Mouse (Mus musculus) ES-E14 (cell line): ENCODE results near the gene Tanc2.

Experiments
- CHD2 ChIP-seq: IDR thresholded peaks from 2 replicates; pipeline ENCODE4 v1.6.1; 2014; ENCODE audit warnings: mild to moderate bottlenecking, low read depth, low read length, inconsistent platforms
- HCFC1 ChIP-seq: IDR thresholded peaks from 2 replicates; pipeline ENCODE4 v1.6.1; 2012; ENCODE audit warnings: low read length, inconsistent platforms, borderline replicate concordance; ENCODE audit not compliant: insufficient read depth
- MAFK ChIP-seq: IDR thresholded peaks from 2 replicates; pipeline ENCODE4 v1.6.1; 2014; ENCODE audit warnings: mild to moderate bottlenecking, low read depth, low read length, inconsistent platforms; ENCODE audit not compliant: insufficient read depth
- ZC3H11A ChIP-seq: IDR thresholded peaks from 2 replicates; pipeline ENCODE4 v1.6.1; 2012; ENCODE audit warnings: low read depth, mild to moderate bottlenecking, inconsistent platforms, low read length, borderline replicate concordance

- no peak for TF ChIP-seq CHD2
- no peak for TF ChIP-seq HCFC1
- no peak for TF ChIP-seq MAFK
- peak; percentile 96; the same call in 1 of the 2 replicates for TF ChIP-seq ZC3H11A
Measured at GRCm38 (mm10) chr11:105591905-105592304, 2.1 kb downstream of the Tanc2 start.
